Mouse (Mus musculus) limb, embryonic 10.5 days (tissue): ENCODE measurements around the gene Serpinf1. TPM values are rescaled to one million over a fixed set of nuclear protein-coding genes. Genes with fewer than 3 reads are reported as not detected.

Source experiments
- DNase-seq: peaks from one replicate; pipeline ENCODE4 v3.0.0-alpha.2; 2017; ENCODE audit warnings: low spot score
- H3K27ac ChIP-seq: fragments of 300-500 bp; sonication (generic); 2 replicates; pipeline ENCODE4 v1.5.1; 2016; ENCODE audit warnings: mild to moderate bottlenecking
- H3K27me3 ChIP-seq: fragments of 300-500 bp; sonication (generic); 2 replicates; pipeline ENCODE4 v1.6.1; 2016; ENCODE audit warnings: low read depth, mild to moderate bottlenecking; ENCODE audit not compliant: poor library complexity, severe bottlenecking
- H3K36me3 ChIP-seq: fragments of 300-500 bp; sonication (generic); 2 replicates; pipeline ENCODE4 v1.6.1; 2016; ENCODE audit warnings: mild to moderate bottlenecking, moderate library complexity
- H3K4me1 ChIP-seq: fragments of 300-500 bp; sonication (generic); 2 replicates; pipeline ENCODE4 v1.6.1; 2016
- H3K4me3 ChIP-seq: fragments of 300-500 bp; sonication (generic); 2 replicates; pipeline ENCODE4 v1.5.1; 2016; ENCODE audit warnings: mild to moderate bottlenecking, moderate library complexity
- H3K9me3 ChIP-seq: fragments of 300-500 bp; sonication (generic); replicated peaks from 2 replicates; pipeline ENCODE4 v1.6.1; 2016; ENCODE audit warnings: mild to moderate bottlenecking
- WGBS: fragments of 180-500 bp; shearing (Covaris S2); methylation state at CpG from one replicate; pipeline ENCODE4 v1.1.7; 2016; 5-methylcytosine and 5-hydroxymethylcytosine counted together
- polyA plus RNA-seq: library from polyadenylated mRNA; unstranded; fragments of >200 nt; fragmentation: Nextera tagmentation; extraction: Ambion mirVana; gene quantifications from 2 replicates; pipeline ENCODE4 v1.2.1, GENCODE M21; 2016

The Serpinf1 gene
- polyA plus RNA-seq, 1 experiment from 2014 or later: 217 TPM

GRCm38 (mm10) chr11:75434138-75434537 lies 11.6 kb upstream of the Serpinf1 start:
- Histone ChIP-seq H3K27ac (no peak overlapping the region), H3K27me3 (no peaks in the 10 kb centered on the region), H3K4me3 (no peak overlapping the region), H3K36me3 (no peaks in the 10 kb centered on the region), H3K9me3 (no peaks in the 10 kb centered on the region), H3K4me1 (no peaks in the 10 kb centered on the region)
- no peak for DNase-seq
- 87% methylated on average over 5 of the region's 5 CpGs for WGBS

GRCm38 (mm10) chr11:75431307-75431706 lies 8.8 kb upstream of the Serpinf1 start:
- no peaks in the 10 kb centered on the region for H3K27me3 ChIP-seq
- 84% methylated on average over 11 of the region's 11 CpGs for WGBS
- no peaks in the 10 kb centered on the region for H3K9me3 ChIP-seq
- H3K4me3 ChIP-seq: no peak overlapping the region
- no peaks in the 10 kb centered on the region for H3K4me1 ChIP-seq
- H3K27ac ChIP-seq: no peak overlapping the region
- H3K36me3 ChIP-seq: no peaks in the 10 kb centered on the region
- no peak for DNase-seq

GRCm38 (mm10) chr11:75429019-75429705 lies 6.7 kb upstream of the Serpinf1 start:
- Histone ChIP-seq H3K9me3 (no peaks in the 10 kb centered on the region), H3K27me3 (no peaks in the 10 kb centered on the region), H3K36me3 (no peaks in the 10 kb centered on the region), H3K4me3 (no peak overlapping the region), H3K27ac (no peak overlapping the region), H3K4me1 (no peaks in the 10 kb centered on the region)
- DNase-seq: no peak
- 89% methylated on average over 9 of the region's 9 CpGs for WGBS

GRCm38 (mm10) chr11:75424459-75424858 lies 2.0 kb upstream of the Serpinf1 start:
- DNase-seq: no peak
- 96% methylated on average over 3 of the region's 3 CpGs for WGBS

GRCm38 (mm10) chr11:75424033-75424432 lies 1.5 kb upstream of the Serpinf1 start:
- peaks cover 32% of the 10 kb centered on the region for H3K4me1 ChIP-seq
- H3K9me3 ChIP-seq: no peaks in the 10 kb centered on the region
- H3K27me3 ChIP-seq: no peaks in the 10 kb centered on the region
- DNase-seq: no peak
- H3K4me3 ChIP-seq: no peak overlapping the region
- no peak overlapping the region for H3K27ac ChIP-seq
- peaks cover 6% of the 10 kb centered on the region for H3K36me3 ChIP-seq
- WGBS: 93% methylated on average over 9 of the region's 9 CpGs

More at GRCm38 (mm10) chr11:75424459-75424858, 2.0 kb upstream of the Serpinf1 start:
- H3K4me1 ChIP-seq: peaks cover 32% of the 10 kb centered on the region
- peaks cover 6% of the 10 kb centered on the region for H3K36me3 ChIP-seq
- no peak overlapping the region for H3K4me3 ChIP-seq
- no peaks in the 10 kb centered on the region for H3K27me3 ChIP-seq
- no peaks in the 10 kb centered on the region for H3K9me3 ChIP-seq
- H3K27ac ChIP-seq: no peak overlapping the region

GRCm38 (mm10) chr11:75423091-75423490 lies 590 bp upstream of the Serpinf1 start:
- Histone ChIP-seq H3K36me3 (peaks cover 9% of the 10 kb centered on the region), H3K4me3 (no peak overlapping the region), H3K9me3 (no peaks in the 10 kb centered on the region), H3K27me3 (no peaks in the 10 kb centered on the region), H3K27ac (peak overlapping the region; percentile 88), H3K4me1 (peaks cover 32% of the 10 kb centered on the region)
- WGBS: 85% methylated on average over 3 of the region's 3 CpGs
- DNase-seq: no peak

- WGBS: 26% methylated on average over 6 of the region's 6 CpGs
- peak; percentile 58 for DNase-seq
Measured at GRCm38 (mm10) chr11:75421375-75422012, 1.0 kb downstream of the Serpinf1 start.

GRCm38 (mm10) chr11:75420810-75421374 lies 1.6 kb downstream of the Serpinf1 start:
- no peaks in the 10 kb centered on the region for H3K27me3 ChIP-seq
- H3K9me3 ChIP-seq: no peaks in the 10 kb centered on the region
- H3K27ac ChIP-seq: peak overlapping the region; percentile 88
- peaks cover 31% of the 10 kb centered on the region for H3K36me3 ChIP-seq
- WGBS: 55% methylated on average over 5 of the region's 5 CpGs
- peaks cover 32% of the 10 kb centered on the region for H3K4me1 ChIP-seq
- peak overlapping the region; percentile 68 for H3K4me3 ChIP-seq
- peak; percentile 38 for DNase-seq

More at GRCm38 (mm10) chr11:75421375-75422012, 1.0 kb downstream of the Serpinf1 start:
- Histone ChIP-seq H3K36me3 (peaks cover 25% of the 10 kb centered on the region), H3K27me3 (no peaks in the 10 kb centered on the region), H3K4me1 (peaks cover 32% of the 10 kb centered on the region), H3K9me3 (no peaks in the 10 kb centered on the region), H3K4me3 (peak overlapping the region; percentile 68), H3K27ac (peak overlapping the region; percentile 88)

- Histone ChIP-seq H3K27ac (peak overlapping the region; percentile 88), H3K4me3 (no peak overlapping the region), H3K36me3 (peaks cover 40% of the 10 kb centered on the region), H3K27me3 (no peaks in the 10 kb centered on the region), H3K4me1 (peaks cover 32% of the 10 kb centered on the region), H3K9me3 (no peaks in the 10 kb centered on the region)
- 86% methylated on average over 7 of the region's 7 CpGs for WGBS
- DNase-seq: no peak
Measured at GRCm38 (mm10) chr11:75420037-75420436, 2.5 kb downstream of the Serpinf1 start.

- no peaks in the 10 kb centered on the region for H3K9me3 ChIP-seq
- H3K27ac ChIP-seq: no peak overlapping the region
- no peak for DNase-seq
- H3K36me3 ChIP-seq: peaks cover 80% of the 10 kb centered on the region
- 90% methylated on average over 13 of the region's 13 CpGs for WGBS
- no peak overlapping the region for H3K4me3 ChIP-seq
- no peaks in the 10 kb centered on the region for H3K27me3 ChIP-seq
- peaks cover 14% of the 10 kb centered on the region for H3K4me1 ChIP-seq
Measured at GRCm38 (mm10) chr11:75415994-75416393, 6.5 kb downstream of the Serpinf1 start.

- Histone ChIP-seq H3K4me1 (peaks cover 5% of the 10 kb centered on the region; the same call in 1 of the 2 replicates), H3K27me3 (no peaks in the 10 kb centered on the region), H3K4me3 (no peak overlapping the region), H3K36me3 (peaks cover 88% of the 10 kb centered on the region), H3K9me3 (no peaks in the 10 kb centered on the region), H3K27ac (no peak overlapping the region)
- DNase-seq: no peak
- 67% methylated on average over 7 of the region's 7 CpGs for WGBS
Measured at GRCm38 (mm10) chr11:75415096-75415495, 7.4 kb downstream of the Serpinf1 start.

GRCm38 (mm10) chr11:75410591-75410990 lies 11.9 kb downstream of the Serpinf1 start:
- no peak for DNase-seq
- Histone ChIP-seq H3K9me3 (no peaks in the 10 kb centered on the region), H3K36me3 (peaks cover 75% of the 10 kb centered on the region), H3K27ac (no peak overlapping the region), H3K27me3 (no peaks in the 10 kb centered on the region), H3K4me1 (no peaks in the 10 kb centered on the region), H3K4me3 (no peak overlapping the region)
- 86% methylated on average over 7 of the region's 7 CpGs for WGBS
